Mouse (Mus musculus) adrenal gland, adult 8-10 months (tissue): ENCODE results near the gene Olfr1079. TPM values are rescaled to one million over a fixed set of nuclear protein-coding genes. Genes with fewer than 3 reads are reported as not detected.
"Not testable (repeated sequence)": the region's sequence is repeated elsewhere in the genome, so short reads cannot be mapped to it uniquely, and the experiment has no call there.

Source experiments
- DNase-seq: peaks from one replicate; pipeline ENCODE4 v3.0.0; 2022
- total RNA-seq, 4 experiments: library from RNA; stranded (reverse); gene quantifications; 2 replicates each; pipeline ENCODE4 v1.2.4; 2022

Olfr1079 gene
- not detected for total RNA-seq

- DNase-seq = no peak
These were observed at the start of gene Olfr1079 for GRCm38 (mm10) chr2:86542380-86542779. Gene Olfr1079, minus strand, starts transcription at chr2:86542480.

- DNase-seq = not testable (repeated sequence)
These were observed 15.9 kb upstream of the Olfr1079 start, which contains the start of gene Olfr1080 for GRCm38 (mm10) chr2:86558135-86558534. Gene Olfr1080, minus strand, starts transcription at chr2:86558235.

- no peak for DNase-seq
These were observed 11.3 kb downstream of the Olfr1079 start for GRCm38 (mm10) chr2:86530991-86531390.

GRCm38 (mm10) chr2:86508161-86508560 lies 34.1 kb downstream of the Olfr1079 start, which contains the start of gene Olfr1076:
Gene Olfr1076, plus strand, starts transcription at chr2:86508461.
- DNase-seq = no peak

- DNase-seq = no peak
These were observed 55.0 kb downstream of the Olfr1079 start, which contains the start of gene Olfr228 for GRCm38 (mm10) chr2:86487286-86487685. Gene Olfr228, minus strand, starts transcription at chr2:86487386.

Other genes with a start within 250 kb of the Olfr1079 start
- not detected for gene Olfr1053, start 227.2 kb downstream of the Olfr1079 start, total RNA-seq
- not detected for gene Olfr1054, start 207.0 kb downstream of the Olfr1079 start, total RNA-seq
- gene Olfr1055, start 192.2 kb downstream of the Olfr1079 start, total RNA-seq = not detected
- gene Olfr1056, start 180.0 kb downstream of the Olfr1079 start, total RNA-seq = not detected
- gene Olfr1057, start 164.1 kb downstream of the Olfr1079 start, total RNA-seq = not detected
- not detected for gene Olfr1058, start 153.9 kb downstream of the Olfr1079 start, total RNA-seq
- not detected for gene Olfr1061, start 128.4 kb downstream of the Olfr1079 start, total RNA-seq
- gene Olfr1062, start 115.7 kb downstream of the Olfr1079 start, total RNA-seq = not detected
- not detected for gene Olfr1065, start 91.9 kb downstream of the Olfr1079 start, total RNA-seq
- not detected for gene Olfr1066, start 86.2 kb downstream of the Olfr1079 start, total RNA-seq
- gene Olfr228, start 55.1 kb downstream of the Olfr1079 start, total RNA-seq = not detected
- not detected for gene Olfr1076, start 34.0 kb downstream of the Olfr1079 start, total RNA-seq
- gene Olfr1080, start 15.8 kb upstream of the Olfr1079 start, total RNA-seq = not detected
- gene Olfr1082, start 56.5 kb upstream of the Olfr1079 start, total RNA-seq = not detected
- not detected for gene Olfr1084, start 97.2 kb upstream of the Olfr1079 start, total RNA-seq
- gene Olfr1085, start 119.5 kb upstream of the Olfr1079 start, total RNA-seq = not detected
- gene Olfr1086, start 137.6 kb upstream of the Olfr1079 start, total RNA-seq = not detected
- not detected for gene Olfr1087, start 155.9 kb upstream of the Olfr1079 start, total RNA-seq
- not detected for gene Olfr1089, start 191.2 kb upstream of the Olfr1079 start, total RNA-seq
- gene Olfr1090, start 216.5 kb upstream of the Olfr1079 start, total RNA-seq = not detected
- gene Olfr1093, start 240.0 kb upstream of the Olfr1079 start, total RNA-seq = not detected